Mouse (Mus musculus): Measurements from ENCODE around the gene Camk2n1. TPM values are rescaled to one million over a fixed set of nuclear protein-coding genes. Genes with fewer than 3 reads are reported as not detected.

Camk2n1 gene
- total and polyA plus RNA-seq, 3 experiments, result 0.10 TPM; not detected in 2

DNA sequence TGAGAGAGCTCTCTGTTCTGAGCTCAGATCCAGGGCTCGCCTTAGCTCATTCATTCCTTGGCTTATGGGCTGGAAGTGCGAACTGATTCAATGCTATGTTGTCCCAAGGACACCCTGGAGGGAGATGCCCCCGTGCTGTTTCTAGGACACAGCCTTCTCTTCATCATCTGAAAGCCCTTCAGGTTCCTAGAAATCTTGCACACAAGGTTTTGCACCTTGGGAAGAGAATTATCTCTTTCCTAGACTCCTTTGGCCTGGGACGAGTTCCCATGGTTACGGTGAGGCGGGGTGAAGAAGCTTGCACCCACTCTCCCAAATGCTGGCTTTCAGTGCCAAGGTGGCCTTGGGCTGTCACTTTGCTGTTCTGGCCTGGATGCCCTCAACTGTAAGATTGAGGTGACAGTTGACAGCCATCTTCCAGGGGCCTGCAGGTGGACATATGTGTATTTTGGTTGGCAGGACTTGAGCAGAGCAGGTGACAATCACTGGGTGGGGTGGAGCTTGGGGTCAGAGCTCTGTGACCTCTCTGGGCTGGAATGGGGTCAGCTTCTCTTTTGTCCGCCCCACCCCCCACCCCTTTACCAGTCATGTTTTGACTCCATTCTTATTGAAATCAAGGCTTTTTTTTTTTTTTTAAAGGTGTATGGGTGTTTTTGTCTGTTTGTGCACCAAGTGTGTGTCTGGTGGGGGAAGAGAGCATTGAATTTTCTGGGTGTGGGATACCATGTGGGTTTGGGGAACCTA, 5.1 kb upstream of the Camk2n1 start:
- H3K27ac ChIP-seq (ENCODE audit: control insufficient read depth, low read depth, low read length), result no peak overlapping the region
- H3K36me3 ChIP-seq (ENCODE audit: control insufficient read depth in 1 of 2, insufficient read depth in 2 of 2, low read length in 2 of 2), result no peaks in the 10 kb centered on the region; a peak in 1 of 4 replicates
- H3K27me3 ChIP-seq (ENCODE audit: control insufficient read depth in 1 of 2, insufficient read depth in 2 of 2, low read length in 2 of 2), result no peaks in the 10 kb centered on the region
- peaks cover 0 to 3% of the 10 kb centered on the region in 2 experiments; a peak in 1 of 4 replicates for H3K4me1 ChIP-seq (ENCODE audit: control insufficient read depth in 1 of 2, insufficient read depth in 2 of 2, low read length in 2 of 2)
- no peaks in the 10 kb centered on the region for H3K9me3 ChIP-seq (replicated peaks; ENCODE audit: insufficient read depth, low read length)
- no peak overlapping the region for H3K4me3 ChIP-seq (ENCODE audit: control insufficient read depth in 1 of 2, insufficient read depth in 1 of 2, low read depth in 2 of 2, low read length in 2 of 2)
- H3K9ac ChIP-seq (ENCODE audit: control insufficient read depth, low read depth, low read length, poor library complexity, severe bottlenecking), result no peak overlapping the region
- peaks cover 2% of the 10 kb centered on the region; the same call in 1 of the 2 replicates for H3K79me2 ChIP-seq (ENCODE audit: control insufficient read depth, insufficient read depth, low read length, poor library complexity)
- TF ChIP-seq NRF1 (IDR thresholded peaks at IDR 0.05; ENCODE audit: insufficient read depth, low read depth, low read length, poor library complexity, severe bottlenecking) (no peak), MEF2A (IDR thresholded peaks at IDR 0.05; ENCODE audit: extremely low read depth, insufficient replicate concordance, low read depth, low read length, poor library complexity, severe bottlenecking) (no peak), TCF12 (IDR thresholded peaks at IDR 0.05; ENCODE audit: low read depth, low read length) (no peak), CHD1 (IDR thresholded peaks at IDR 0.05; ENCODE audit: low read depth, low read length) (no peak), POLR2AphosphoS5 (IDR thresholded peaks at IDR 0.05; ENCODE audit: borderline replicate concordance, low read depth, low read length) (no peak), ZC3H11A (IDR thresholded peaks at IDR 0.05; ENCODE audit: low read depth, low read length) (no peak), EP300 (IDR thresholded peaks at IDR 0.05; ENCODE audit: low read depth in 1 of 2, low read length in 2 of 2) (no peak), CTCF (IDR thresholded peaks at IDR 0.05 in 2 of 3, conservative IDR thresholded peaks at IDR 0.05 in 1 of 3; ENCODE audit: control insufficient read depth in 1 of 3, insufficient read depth in 1 of 3, low read depth in 2 of 3, low read length in 3 of 3, poor library complexity in 1 of 3, severe bottlenecking in 1 of 3) (no peak), GABPA (IDR thresholded peaks at IDR 0.05; ENCODE audit: low read depth, low read length) (no peak), RCOR1 (IDR thresholded peaks at IDR 0.05; ENCODE audit: low read depth, low read length) (no peak), TBP (IDR thresholded peaks at IDR 0.05; ENCODE audit: low read depth, low read length) (no peak), GATA1 (IDR thresholded peaks at IDR 0.05; ENCODE audit: low read depth, low read length) (no peak), CHD2 (IDR thresholded peaks at IDR 0.05; ENCODE audit: low read length) (no peak), UBTF (IDR thresholded peaks at IDR 0.05; ENCODE audit: borderline replicate concordance, insufficient read depth, low read depth, low read length) (no peak), MXI1 (IDR thresholded peaks at IDR 0.05; ENCODE audit: low read depth, low read length) (no peak), ETS1 (IDR thresholded peaks at IDR 0.05; ENCODE audit: low read depth, low read length) (no peak)
- no peak for DNase-seq (ENCODE audit: low read depth, low spot score)

DNA sequence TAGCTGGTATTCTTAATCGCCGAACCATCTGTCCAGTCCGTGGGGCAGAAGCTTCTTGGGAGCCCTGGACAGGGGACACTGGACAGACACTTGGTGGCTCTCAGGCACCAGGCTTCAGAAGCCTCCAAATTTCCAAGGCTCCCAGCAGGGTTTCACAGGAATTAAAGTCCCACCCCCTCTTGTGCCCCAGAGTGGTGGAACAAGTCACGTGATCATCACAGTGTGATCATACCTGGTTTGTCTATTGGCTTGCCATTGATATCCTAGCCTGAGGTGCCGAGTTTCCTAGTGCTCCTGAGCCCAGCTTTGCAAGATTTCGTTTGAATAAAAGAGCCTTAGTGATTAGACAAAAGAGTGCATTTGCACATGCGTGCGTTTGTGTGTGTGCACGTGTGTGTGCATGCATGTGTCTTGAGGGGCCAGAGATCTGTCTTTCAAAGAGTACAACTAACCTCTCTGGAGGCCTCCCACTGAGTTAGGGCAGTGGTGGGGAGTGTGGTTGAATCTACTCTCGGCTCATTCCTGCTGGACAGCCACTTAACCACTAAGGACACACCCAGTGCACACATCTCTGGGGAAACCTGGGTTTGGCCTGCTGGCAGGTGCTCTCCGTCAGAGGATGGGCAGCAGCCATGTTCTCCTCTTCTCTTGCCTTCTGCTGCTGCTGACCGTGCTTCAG, 4.3 kb upstream of the Camk2n1 start:
- Histone ChIP-seq H3K27me3 (ENCODE audit: control insufficient read depth in 1 of 2, insufficient read depth in 2 of 2, low read length in 2 of 2) (no peaks in the 10 kb centered on the region), H3K79me2 (ENCODE audit: control insufficient read depth, insufficient read depth, low read length, poor library complexity) (peaks cover 2% of the 10 kb centered on the region; the same call in 1 of the 2 replicates), H3K4me1 (ENCODE audit: control insufficient read depth in 1 of 2, insufficient read depth in 2 of 2, low read length in 2 of 2) (peaks cover 0 to 3% of the 10 kb centered on the region in 2 experiments; a peak in 1 of 4 replicates), H3K4me3 (ENCODE audit: control insufficient read depth in 1 of 2, insufficient read depth in 1 of 2, low read depth in 2 of 2, low read length in 2 of 2) (no peak overlapping the region), H3K9me3 (replicated peaks; ENCODE audit: insufficient read depth, low read length) (no peaks in the 10 kb centered on the region), H3K36me3 (ENCODE audit: control insufficient read depth in 1 of 2, insufficient read depth in 2 of 2, low read length in 2 of 2) (no peaks in the 10 kb centered on the region; a peak in 1 of 4 replicates), H3K9ac (ENCODE audit: control insufficient read depth, low read depth, low read length, poor library complexity, severe bottlenecking) (no peak overlapping the region), H3K27ac (ENCODE audit: control insufficient read depth, low read depth, low read length) (no peak overlapping the region)
- no peak for TF ChIP-seq MYC (IDR thresholded peaks at IDR 0.05; ENCODE audit: low read depth, low read length)
- no peak for TF ChIP-seq SIN3A (IDR thresholded peaks at IDR 0.05; ENCODE audit: low read length)
- no peak for TF ChIP-seq USF1 (IDR thresholded peaks at IDR 0.05; ENCODE audit: low read depth, low read length)
- no peak for TF ChIP-seq ETS1 (IDR thresholded peaks at IDR 0.05; ENCODE audit: low read depth, low read length)
- no peak for TF ChIP-seq CTCF (IDR thresholded peaks at IDR 0.05 in 2 of 3, conservative IDR thresholded peaks at IDR 0.05 in 1 of 3; ENCODE audit: control insufficient read depth in 1 of 3, insufficient read depth in 1 of 3, low read depth in 2 of 3, low read length in 3 of 3, poor library complexity in 1 of 3, severe bottlenecking in 1 of 3)
- TF ChIP-seq CHD1 (IDR thresholded peaks at IDR 0.05; ENCODE audit: low read depth, low read length), result no peak
- TF ChIP-seq GATA1 (IDR thresholded peaks at IDR 0.05; ENCODE audit: low read depth, low read length), result no peak
- TF ChIP-seq RCOR1 (IDR thresholded peaks at IDR 0.05; ENCODE audit: low read depth, low read length), result no peak
- no peak for TF ChIP-seq TBP (IDR thresholded peaks at IDR 0.05; ENCODE audit: low read depth, low read length)
- TF ChIP-seq POLR2AphosphoS5 (IDR thresholded peaks at IDR 0.05; ENCODE audit: borderline replicate concordance, low read depth, low read length), result no peak
- TF ChIP-seq MXI1 (IDR thresholded peaks at IDR 0.05; ENCODE audit: low read depth, low read length), result no peak
- no peak for TF ChIP-seq MYB (IDR thresholded peaks at IDR 0.05; ENCODE audit: low read depth, low read length)
- TF ChIP-seq MEF2A (IDR thresholded peaks at IDR 0.05; ENCODE audit: extremely low read depth, insufficient replicate concordance, low read depth, low read length, poor library complexity, severe bottlenecking), result no peak
- no peak for TF ChIP-seq NRF1 (IDR thresholded peaks at IDR 0.05; ENCODE audit: insufficient read depth, low read depth, low read length, poor library complexity, severe bottlenecking)
- no peak for DNase-seq (ENCODE audit: low read depth, low spot score)
